Comparison of ENCODE assay signal across 21 mouse cellular contexts in the genomic region with DNA sequence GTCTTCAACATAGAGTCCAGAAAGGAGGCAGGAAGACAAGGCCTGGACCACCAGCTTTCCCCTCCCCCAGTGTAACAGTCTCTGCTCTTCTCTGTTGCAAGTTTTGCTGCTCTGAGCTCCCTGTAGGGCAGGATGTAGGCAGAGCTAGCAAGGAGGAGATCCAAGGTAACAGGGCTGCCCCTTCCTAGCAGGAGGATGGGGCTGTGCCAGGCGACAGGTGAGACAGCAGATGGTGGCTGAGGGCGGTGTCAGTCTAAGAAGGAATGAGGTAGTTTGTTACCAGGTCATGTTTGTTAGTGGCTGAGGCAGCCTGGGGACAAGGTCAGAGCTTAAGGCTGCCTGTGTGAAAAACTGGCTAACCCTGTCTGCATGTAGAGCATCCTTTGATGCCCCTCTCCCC. TPM values are rescaled to one million over a fixed set of nuclear protein-coding genes. Genes with fewer than 3 reads are reported as not detected.
DNase-seq lines count a peak whose midpoint lies in the region; TF ChIP-seq lines count a peak whose summit lies in the region.
"Had no signal": no experiment of that assay in that cellular context is flagged by ENCODE, and none has a peak within 500 bp of the region (broad histone marks: within the 10 kb centered on the region; RNA-seq: fewer than 3 reads in every experiment).

No protein-coding gene starts in this region.

- H3K27me3 ChIP-seq in cerebellum, adult 2 months (ENCODE audit: control insufficient read depth, insufficient read depth, low read length), result no peaks in the 10 kb centered on the region
- H3K27me3 ChIP-seq: embryonic facial prominence, embryonic 15.5 days; forebrain, embryonic 15.5 days had no signal

- 17% methylated on average over 2 of the region's 2 CpGs for whole genome bisulfite sequencing in cerebellum, adult 2 months

- peaks cover 56% of the 10 kb centered on the region for H3K4me1 ChIP-seq in cerebellum, adult 2 months (ENCODE audit: control insufficient read depth, insufficient read depth, low read length)

- TF ChIP-seq CTCF in cerebellum, adult 2 months (IDR thresholded peaks at IDR 0.05; ENCODE audit: borderline replicate concordance, insufficient read depth, low read depth, low read length), result no peak; the same call in 1 of the 2 replicates

- TF ChIP-seq POLR2A in cerebellum, adult 2 months (IDR thresholded peaks at IDR 0.05; ENCODE audit: borderline replicate concordance, insufficient read depth, low read length), result no peak

- intact Hi-C loops in left cerebral cortex, postnatal 4 days (cut with DNase I), result no loop called here
- intact Hi-C loops in left cerebral cortex, postnatal 10 days (cut with DNase I), result no loop called here
- intact Hi-C loops in heart, postnatal 25 days (cut with DNase I), result no loop called here

- DNase-seq in left cerebral cortex, postnatal 4 days, result peak; percentile 54
- DNase-seq in left cerebral cortex, postnatal 10 days (ENCODE audit: extremely low spot score in 1 of 2, low spot score in 2 of 2), result no peak
- DNase-seq in cerebellum, adult 2 months, result peak; percentile 99
- DNase-seq in cerebellum, postnatal 10 days, result peak; percentile 93 to 95
- DNase-seq in adrenal gland, adult 2 months, result no peak
- no peak for DNase-seq in frontal cortex, adult 2 months (ENCODE audit: extremely low spot score in 1 of 2, low spot score in 1 of 2)
- DNase-seq in heart, postnatal 25 days (ENCODE audit: low spot score), result no peak
- DNase-seq: adrenal gland, postnatal 25 days; embryo, embryonic 11 days; gastrocnemius, postnatal 10 days; heart, adult 18-20 months; heart, postnatal 14 days; kidney, adult 11 months; kidney, adult 9 months had no signal

- H3K4me3 ChIP-seq in cerebellum, adult 2 months (replicated peaks; ENCODE audit: insufficient read depth, low read depth, low read length), result no peak overlapping the region
- H3K4me3 ChIP-seq: embryonic facial prominence, embryonic 15.5 days; erythroblast, embryonic 14.5 days; forebrain, embryonic 10.5 days; forebrain, embryonic 15.5 days; heart, embryonic 15.5 days had no signal

- H3K27ac ChIP-seq in cerebellum, adult 2 months (ENCODE audit: insufficient read depth, low read length), result peak overlapping the region; percentile 67
- H3K27ac ChIP-seq: embryonic facial prominence, embryonic 15.5 days; forebrain, embryonic 10.5 days; forebrain, embryonic 15.5 days; heart, embryonic 15.5 days had no signal

RNA-seq across cellular contexts. Expression of a gene that starts 29.5 kb away (rescaled TPM):
- total RNA-seq in left cerebral cortex, postnatal 4 days (2021), result 100 to 1,000 TPM; 116 to 119 TPM
- 100 to 1,000 TPM; 135 to 148 TPM for total RNA-seq in left cerebral cortex, postnatal 10 days (2021)
- 143 and 154 TPM in 2 replicates for polyA plus RNA-seq in cerebellum, adult 2 months (2012; rRNA removed)
- 1 to 10 TPM; 1.6 to 2.2 TPM for total RNA-seq in adrenal gland, adult 2 months (2021)
- 3.1 TPM in 2 replicates for polyA plus RNA-seq in adrenal gland, adult 2 months (2012; rRNA removed)
- 138 and 159 TPM in 2 replicates for polyA plus RNA-seq in frontal cortex, adult 2 months (2012; rRNA removed)
- total RNA-seq in heart, postnatal 25 days (2021), result not detected
- total RNA-seq: common myeloid progenitor, adult 5-6 weeks; heart, postnatal 14 days had no signal
- polyA plus RNA-seq: erythroblast, embryonic 14.5 days had no signal

RNA-seq across cellular contexts. Expression of a gene that starts 47.2 kb away (rescaled TPM):
- 100 to 1,000 TPM; 138 to 140 TPM for total RNA-seq in left cerebral cortex, postnatal 4 days (2021)
- 10 to 100 TPM; 80.7 to 87.0 TPM for total RNA-seq in left cerebral cortex, postnatal 10 days (2021)
- 37.0 and 41.0 TPM in 2 replicates for polyA plus RNA-seq in cerebellum, adult 2 months (2012; rRNA removed)
- total RNA-seq in adrenal gland, adult 2 months (2021), result 10 to 100 TPM; 32.9 to 44.8 TPM
- polyA plus RNA-seq in adrenal gland, adult 2 months (2012; rRNA removed), result 41.2 and 44.0 TPM in 2 replicates
- polyA plus RNA-seq in frontal cortex, adult 2 months (2012; rRNA removed), result 51.8 and 59.3 TPM in 2 replicates
- 10 to 100 TPM; 27.1 to 31.3 TPM for total RNA-seq in heart, postnatal 25 days (2021)
- total RNA-seq: CH12.LX had no signal
- polyA plus RNA-seq: erythroblast, embryonic 14.5 days had no signal

Comparison
In these comparisons a context has a peak if more than half of its experiments do, and no peak if none do; other contexts are left out.
1. DNase-seq: peak in left cerebral cortex, postnatal 4 days (single experiment), cerebellum, adult 2 months (2 of 2) and cerebellum, postnatal 10 days (2 of 2); none in left cerebral cortex, postnatal 10 days (0 of 2), adrenal gland, adult 2 months (single experiment), frontal cortex, adult 2 months (0 of 2) and heart, postnatal 25 days (single experiment).
2. RNA of a gene that starts 29.5 kb away (total RNA-seq): 135 to 148 TPM in left cerebral cortex, postnatal 10 days and 116 to 119 TPM in left cerebral cortex, postnatal 4 days; 1.6 to 2.2 TPM in adrenal gland, adult 2 months and not detected in heart, postnatal 25 days; every median in the first group is over 10 times any median in the second.